Mouse (Mus musculus): ENCODE results near the gene Ckmt1. TPM values are rescaled to one million over a fixed set of nuclear protein-coding genes. Genes with fewer than 3 reads are reported as not detected.

The Ckmt1 gene
- polyA plus RNA-seq, 1 experiment: not detected

DNA sequence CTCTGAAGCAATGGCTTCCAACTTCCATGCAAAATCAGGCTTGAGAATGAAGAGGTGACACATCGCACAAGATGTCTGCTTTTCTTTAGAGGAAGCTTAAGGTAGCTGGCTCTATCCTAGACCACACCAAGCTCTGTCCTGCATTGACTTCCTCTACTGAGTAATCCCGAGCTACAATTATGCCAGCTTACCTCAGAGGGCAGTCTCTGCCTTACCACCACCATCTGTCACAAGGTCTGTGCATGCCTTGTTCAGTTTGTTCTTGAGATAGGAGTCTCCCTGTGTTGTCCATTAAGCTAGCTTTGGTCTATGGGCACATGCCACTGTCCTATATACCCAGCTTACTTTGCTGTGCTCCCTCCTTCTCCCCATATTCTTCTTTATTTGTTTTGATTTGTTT lies 28.0 kb upstream of the Ckmt1 start:
- no peak for TF ChIP-seq USF1 (IDR thresholded peaks at IDR 0.05; ENCODE audit: low read depth)
- TF ChIP-seq POLR2A (IDR thresholded peaks at IDR 0.05; ENCODE audit: insufficient read length, low read depth): no peak
- no peak for TF ChIP-seq MAX (IDR thresholded peaks at IDR 0.05; ENCODE audit: low read depth)
- TF ChIP-seq TCF3 (IDR thresholded peaks at IDR 0.05; ENCODE audit: insufficient read length, low read depth): no peak
- TF ChIP-seq REST (IDR thresholded peaks at IDR 0.05; ENCODE audit: insufficient read depth, insufficient read length): no peak
- no peak for TF ChIP-seq MYOD1 (IDR thresholded peaks at IDR 0.05; ENCODE audit: control insufficient read depth in 1 of 3, insufficient read length in 2 of 3, low read depth in 2 of 3)
- TF ChIP-seq POLR2AphosphoS2 (IDR thresholded peaks at IDR 0.05; ENCODE audit: insufficient read length, low read depth): no peak
- TF ChIP-seq CEBPB (IDR thresholded peaks at IDR 0.05; ENCODE audit: insufficient read depth, poor library complexity, severe bottlenecking): no peak
- no peak for TF ChIP-seq TCF12 (IDR thresholded peaks at IDR 0.05; ENCODE audit: insufficient read depth, poor library complexity, severe bottlenecking)
- TF ChIP-seq MYOG (IDR thresholded peaks at IDR 0.05; ENCODE audit: control insufficient read depth in 1 of 3, insufficient read depth in 1 of 3, insufficient read length in 2 of 3, low read depth in 2 of 3): no peak
- no peak for TF ChIP-seq E2F4 (IDR thresholded peaks at IDR 0.05; ENCODE audit: insufficient read depth)
- H3ac ChIP-seq (ENCODE audit: control insufficient read depth, insufficient read length): no peak overlapping the region
- H3K27me3 ChIP-seq (ENCODE audit: control insufficient read depth, insufficient read depth, insufficient read length): no peaks in the 10 kb centered on the region
- peaks cover 3% of the 10 kb centered on the region for H3K36me3 ChIP-seq (ENCODE audit: control insufficient read depth, insufficient read depth)
- H3K4me3 ChIP-seq: no peak overlapping the region
- H3K79me2 ChIP-seq (ENCODE audit: control insufficient read depth, insufficient read depth): no peaks in the 10 kb centered on the region
- no peak overlapping the region for H3K4me2 ChIP-seq (ENCODE audit: low read depth)

DNA sequence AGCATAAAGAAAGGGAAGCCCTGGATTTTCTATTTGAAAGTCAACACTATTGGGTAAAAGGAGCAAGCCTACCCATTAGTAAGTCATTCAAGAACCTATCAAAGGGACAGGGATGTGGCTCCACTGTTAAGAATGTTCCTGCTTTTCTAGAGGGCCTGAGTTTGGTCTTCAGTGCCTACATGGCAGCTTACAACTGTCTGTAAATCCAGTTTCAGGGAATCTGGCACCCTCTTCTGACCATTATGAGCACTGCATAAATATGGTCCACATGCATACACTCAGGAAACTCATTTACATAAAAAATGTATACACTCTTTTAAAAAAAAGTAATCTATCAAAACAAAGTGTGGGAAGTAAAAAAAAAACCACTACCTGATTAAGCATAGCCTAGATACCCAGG lies 18.5 kb upstream of the Ckmt1 start:
- Histone ChIP-seq H3K27me3 (ENCODE audit: control insufficient read depth, insufficient read depth, insufficient read length) (no peaks in the 10 kb centered on the region), H3K36me3 (ENCODE audit: control insufficient read depth, insufficient read depth) (peaks cover 8% of the 10 kb centered on the region), H3K79me2 (ENCODE audit: control insufficient read depth, insufficient read depth) (no peaks in the 10 kb centered on the region), H3ac (ENCODE audit: control insufficient read depth, insufficient read length) (no peak overlapping the region), H3K4me3 (no peak overlapping the region), H3K4me2 (ENCODE audit: low read depth) (no peak overlapping the region)
- no peak for TF ChIP-seq USF1 (IDR thresholded peaks at IDR 0.05; ENCODE audit: low read depth)
- TF ChIP-seq E2F4 (IDR thresholded peaks at IDR 0.05; ENCODE audit: insufficient read depth): no peak
- no peak for TF ChIP-seq REST (IDR thresholded peaks at IDR 0.05; ENCODE audit: insufficient read depth, insufficient read length)
- no peak for TF ChIP-seq TCF12 (IDR thresholded peaks at IDR 0.05; ENCODE audit: insufficient read depth, poor library complexity, severe bottlenecking)
- no peak for TF ChIP-seq POLR2AphosphoS2 (IDR thresholded peaks at IDR 0.05; ENCODE audit: insufficient read length, low read depth)
- TF ChIP-seq MAX (IDR thresholded peaks at IDR 0.05; ENCODE audit: low read depth): no peak
- TF ChIP-seq SRF (IDR thresholded peaks at IDR 0.05; ENCODE audit: control insufficient read depth, insufficient read length, low read depth): no peak
- TF ChIP-seq MYOD1 (IDR thresholded peaks at IDR 0.05; ENCODE audit: control insufficient read depth in 1 of 3, insufficient read length in 2 of 3, low read depth in 2 of 3): no peak
- no peak for TF ChIP-seq MYOG (IDR thresholded peaks at IDR 0.05; ENCODE audit: control insufficient read depth in 1 of 3, insufficient read depth in 1 of 3, insufficient read length in 2 of 3, low read depth in 2 of 3)
- TF ChIP-seq TCF3 (IDR thresholded peaks at IDR 0.05; ENCODE audit: insufficient read length, low read depth): no peak
- no peak for TF ChIP-seq POLR2A (IDR thresholded peaks at IDR 0.05; ENCODE audit: insufficient read length, low read depth)
- TF ChIP-seq CEBPB (IDR thresholded peaks at IDR 0.05; ENCODE audit: insufficient read depth, poor library complexity, severe bottlenecking): no peak

DNA sequence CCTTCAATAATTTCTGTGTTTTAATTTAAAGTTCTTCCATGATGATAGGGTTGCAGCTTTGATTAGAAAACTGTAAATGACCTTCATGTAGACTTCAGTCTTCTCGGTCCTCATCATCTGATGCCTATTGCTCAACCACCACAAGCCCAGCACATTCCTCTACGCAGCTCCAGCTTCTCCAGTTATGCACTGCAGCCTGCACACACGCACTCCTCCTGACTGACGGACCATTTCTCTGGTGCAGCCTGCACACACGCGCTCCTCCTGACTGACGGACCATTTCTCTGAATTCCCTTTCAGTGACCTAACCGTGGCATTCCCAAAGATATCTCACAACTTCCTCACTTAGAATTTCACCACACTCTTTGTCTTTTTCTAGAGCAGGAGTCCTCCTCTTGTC lies 4.4 kb upstream of the Ckmt1 start:
- Histone ChIP-seq H3ac (ENCODE audit: control insufficient read depth, insufficient read length) (no peak overlapping the region), H3K4me2 (ENCODE audit: low read depth) (no peak overlapping the region)
- TF ChIP-seq MYOG (IDR thresholded peaks at IDR 0.05; ENCODE audit: control insufficient read depth in 1 of 3, insufficient read depth in 1 of 3, insufficient read length in 2 of 3, low read depth in 2 of 3) (no peak), POLR2AphosphoS2 (IDR thresholded peaks at IDR 0.05; ENCODE audit: insufficient read length, low read depth) (no peak), TCF3 (IDR thresholded peaks at IDR 0.05; ENCODE audit: insufficient read length, low read depth) (no peak), TCF12 (IDR thresholded peaks at IDR 0.05; ENCODE audit: insufficient read depth, poor library complexity, severe bottlenecking) (no peak), E2F4 (IDR thresholded peaks at IDR 0.05; ENCODE audit: insufficient read depth) (no peak), MAX (IDR thresholded peaks at IDR 0.05; ENCODE audit: low read depth) (no peak), REST (IDR thresholded peaks at IDR 0.05; ENCODE audit: insufficient read depth, insufficient read length) (no peak), CEBPB (IDR thresholded peaks at IDR 0.05; ENCODE audit: insufficient read depth, poor library complexity, severe bottlenecking) (no peak), SRF (IDR thresholded peaks at IDR 0.05; ENCODE audit: control insufficient read depth, insufficient read length, low read depth) (no peak), USF1 (IDR thresholded peaks at IDR 0.05; ENCODE audit: low read depth) (no peak)

DNA sequence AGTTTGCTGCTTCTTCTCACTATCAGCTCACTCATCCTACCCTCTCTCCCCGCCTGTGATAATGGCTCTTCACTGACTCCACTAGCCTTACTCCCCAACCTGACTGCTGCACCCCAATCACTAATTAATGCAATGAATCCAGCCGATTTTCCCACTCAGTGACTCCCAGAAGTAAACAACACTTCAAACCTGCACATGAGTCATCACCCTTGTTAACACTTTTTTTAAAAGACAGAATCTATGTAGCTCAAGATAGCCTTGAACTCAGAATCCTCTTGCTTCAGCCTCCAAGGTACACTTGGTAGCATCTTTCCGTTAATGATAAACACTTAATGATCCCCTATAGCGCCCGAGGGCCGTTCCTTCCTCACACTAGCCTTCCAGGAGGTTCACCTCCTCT lies 3.1 kb upstream of the Ckmt1 start:
- TF ChIP-seq POLR2AphosphoS2 (IDR thresholded peaks at IDR 0.05; ENCODE audit: insufficient read length, low read depth) (no peak), E2F4 (IDR thresholded peaks at IDR 0.05; ENCODE audit: insufficient read depth) (no peak), TCF12 (IDR thresholded peaks at IDR 0.05; ENCODE audit: insufficient read depth, poor library complexity, severe bottlenecking) (no peak), CEBPB (IDR thresholded peaks at IDR 0.05; ENCODE audit: insufficient read depth, poor library complexity, severe bottlenecking) (no peak), SRF (IDR thresholded peaks at IDR 0.05; ENCODE audit: control insufficient read depth, insufficient read length, low read depth) (no peak), USF1 (IDR thresholded peaks at IDR 0.05; ENCODE audit: low read depth) (no peak), MYOD1 (IDR thresholded peaks at IDR 0.05; ENCODE audit: control insufficient read depth in 1 of 3, insufficient read length in 2 of 3, low read depth in 2 of 3) (no peak), MAX (IDR thresholded peaks at IDR 0.05; ENCODE audit: low read depth) (no peak), REST (IDR thresholded peaks at IDR 0.05; ENCODE audit: insufficient read depth, insufficient read length) (no peak), TCF3 (IDR thresholded peaks at IDR 0.05; ENCODE audit: insufficient read length, low read depth) (no peak), MYOG (IDR thresholded peaks at IDR 0.05; ENCODE audit: control insufficient read depth in 1 of 3, insufficient read depth in 1 of 3, insufficient read length in 2 of 3, low read depth in 2 of 3) (no peak), POLR2A (IDR thresholded peaks at IDR 0.05; ENCODE audit: insufficient read length, low read depth) (no peak)
- no peaks in the 10 kb centered on the region for H3K36me3 ChIP-seq (ENCODE audit: control insufficient read depth, insufficient read depth)
- peaks cover 17% of the 10 kb centered on the region for H3K27me3 ChIP-seq (ENCODE audit: control insufficient read depth, insufficient read depth, insufficient read length)
- H3K4me2 ChIP-seq (ENCODE audit: low read depth): peak overlapping the region; percentile 97
- H3K79me2 ChIP-seq (ENCODE audit: control insufficient read depth, insufficient read depth): no peaks in the 10 kb centered on the region
- peak overlapping the region; percentile 17 for H3ac ChIP-seq (ENCODE audit: control insufficient read depth, insufficient read length)
- H3K4me3 ChIP-seq: peak overlapping the region; percentile 49

More for the DNA sequence above, 4.4 kb upstream of the Ckmt1 start:
- Histone ChIP-seq H3K4me3 (no peak overlapping the region), H3K27me3 (ENCODE audit: control insufficient read depth, insufficient read depth, insufficient read length) (peaks cover 7% of the 10 kb centered on the region), H3K36me3 (ENCODE audit: control insufficient read depth, insufficient read depth) (no peaks in the 10 kb centered on the region), H3K79me2 (ENCODE audit: control insufficient read depth, insufficient read depth) (no peaks in the 10 kb centered on the region)
